Mouse (Mus musculus) heart, embryonic 13.5 days (tissue): ENCODE measurements around the gene Zfp61. TPM values are rescaled to one million over a fixed set of nuclear protein-coding genes. Genes with fewer than 3 reads are reported as not detected.
"Not testable (repeated sequence)": the region's sequence is repeated elsewhere in the genome, so short reads cannot be mapped to it uniquely, and the experiment has no call there.

Experiments used
- ATAC-seq: fragments of 200-750 bp; cut with Nextera tagmentation; 2 replicates; pipeline ENCODE4 v1.8.0; 2017; ENCODE audit warnings: moderate TSS enrichment; ENCODE audit not compliant: insufficient number of reproducible peaks, low FRiP score, low TSS enrichment; ENCODE audit errors: extremely low read depth
- H3K27ac ChIP-seq: fragments of 300-500 bp; sonication (generic); replicated peaks from 2 replicates; pipeline ENCODE4 v1.5.1; 2015; ENCODE audit warnings: moderate library complexity, mild to moderate bottlenecking, inconsistent platforms
- H3K27me3 ChIP-seq: fragments of 300-500 bp; sonication (generic); replicated peaks from 2 replicates; pipeline ENCODE4 v1.6.1; 2015; ENCODE audit warnings: mild to moderate bottlenecking, inconsistent platforms
- H3K36me3 ChIP-seq: fragments of 300-500 bp; sonication (generic); 2 replicates; pipeline ENCODE4 v1.6.1; 2015; ENCODE audit warnings: mild to moderate bottlenecking, inconsistent platforms
- H3K4me1 ChIP-seq: fragments of 300-500 bp; sonication (generic); 2 replicates; pipeline ENCODE4 v1.6.1; 2015; ENCODE audit warnings: inconsistent platforms
- H3K4me2 ChIP-seq: fragments of 300-500 bp; sonication (generic); 2 replicates; pipeline ENCODE4 v1.6.1; 2015; ENCODE audit warnings: inconsistent platforms, mild to moderate bottlenecking, moderate library complexity
- H3K4me3 ChIP-seq: fragments of 300-500 bp; sonication (generic); 2 replicates; pipeline ENCODE4 v1.5.1; 2015; ENCODE audit warnings: moderate library complexity, mild to moderate bottlenecking, inconsistent platforms
- H3K9ac ChIP-seq: fragments of 300-500 bp; sonication (generic); 2 replicates; pipeline ENCODE4 v1.6.1; 2015; ENCODE audit warnings: inconsistent platforms, mild to moderate bottlenecking, moderate library complexity
- H3K9me3 ChIP-seq: fragments of 300-500 bp; sonication (generic); 2 replicates; pipeline ENCODE4 v1.6.1; 2016; ENCODE audit warnings: inconsistent platforms
- WGBS: fragments of 180-500 bp; shearing (Covaris S2); methylation state at CpG from one replicate; pipeline ENCODE4 v1.1.7; 2015; ENCODE audit warnings: mixed read lengths; 5-methylcytosine and 5-hydroxymethylcytosine counted together
- polyA plus RNA-seq: library from polyadenylated mRNA; unstranded; fragments of >200 nt; fragmentation: Nextera tagmentation; extraction: Ambion mirVana; gene quantifications from 2 replicates; pipeline ENCODE4 v1.2.1, GENCODE M21; 2015

Zfp61 gene
- polyA plus RNA-seq, 1 experiment from 2014 or later: 14.5 TPM

GRCm38 (mm10) chr7:24278771-24279170 lies 22.3 kb downstream of the Zfp61 start:
- H3K4me2 ChIP-seq, H3K4me1 ChIP-seq, H3K27ac ChIP-seq, H3K27me3 ChIP-seq, H3K4me3 ChIP-seq, H3K9me3 ChIP-seq, H3K9ac ChIP-seq, ATAC-seq: not testable (repeated sequence)
- peaks cover 33% of the 10 kb centered on the region for H3K36me3 ChIP-seq
- 76% methylated on average over 3 of the region's 3 CpGs for WGBS

- Histone ChIP-seq H3K27ac (no peak overlapping the region), H3K4me1 (peaks cover 8% of the 10 kb centered on the region), H3K4me2 (no peak overlapping the region), H3K36me3 (peaks cover 44% of the 10 kb centered on the region), H3K9me3 (no peaks in the 10 kb centered on the region), H3K4me3 (no peak overlapping the region), H3K27me3 (no peaks in the 10 kb centered on the region), H3K9ac (no peak overlapping the region)
- WGBS: 85% methylated on average over 4 of the region's 4 CpGs
- ATAC-seq: no peak
Measured at GRCm38 (mm10) chr7:24274456-24274855, 26.6 kb downstream of the Zfp61 start.

- Histone ChIP-seq H3K4me1 (peaks cover 8% of the 10 kb centered on the region), H3K4me3 (no peak overlapping the region), H3K36me3 (peaks cover 35% of the 10 kb centered on the region)
Measured at GRCm38 (mm10) chr7:24271191-24271590, 29.8 kb downstream of the Zfp61 start.

GRCm38 (mm10) chr7:24270288-24270672 lies 30.8 kb downstream of the Zfp61 start, which contains the start of gene Zfp93:
Gene Zfp93, plus strand, starts transcription at chr7:24270420.
- Histone ChIP-seq H3K9me3 (no peaks in the 10 kb centered on the region), H3K4me3 (peak within 1 kb of the TSS; percentile 81), H3K27me3 (no peaks in the 10 kb centered on the region), H3K4me1 (peaks cover 8% of the 10 kb centered on the region), H3K9ac (peak within 1 kb of the TSS; percentile 93), H3K36me3 (peaks cover 26% of the 10 kb centered on the region), H3K4me2 (peak within 1 kb of the TSS; percentile 84), H3K27ac (peak within 1 kb of the TSS; percentile 79)
- peak; percentile 72; the same call in 1 of the 2 replicates for ATAC-seq
- 1% methylated on average over 12 of the region's 12 CpGs for WGBS

More at GRCm38 (mm10) chr7:24271191-24271590, 29.8 kb downstream of the Zfp61 start:
- WGBS: 88% methylated on average over 6 of the region's 6 CpGs
- no peaks in the 10 kb centered on the region for H3K9me3 ChIP-seq
- H3K27me3 ChIP-seq: no peaks in the 10 kb centered on the region
- ATAC-seq: no peak
- H3K9ac ChIP-seq: no peak overlapping the region
- H3K4me2 ChIP-seq: no peak overlapping the region
- no peak overlapping the region for H3K27ac ChIP-seq

- H3K27ac ChIP-seq: no peak overlapping the region
- 33% methylated on average over 7 of the region's 7 CpGs for whole genome bisulfite sequencing
- no peaks in the 10 kb centered on the region for H3K27me3 ChIP-seq
- ATAC-seq: no peak; the same call in 1 of the 2 replicates
- H3K4me3 ChIP-seq: peak overlapping the region; percentile 81
- H3K9me3 ChIP-seq: no peaks in the 10 kb centered on the region
- H3K9ac ChIP-seq: peak overlapping the region; percentile 93
- H3K4me2 ChIP-seq: peak overlapping the region; percentile 84
- H3K4me1 ChIP-seq: peaks cover 8% of the 10 kb centered on the region
- peaks cover 21% of the 10 kb centered on the region for H3K36me3 ChIP-seq
Measured at GRCm38 (mm10) chr7:24269667-24270287, 31.3 kb downstream of the Zfp61 start.

- H3K4me2 ChIP-seq: peak overlapping the region; percentile 84; the same call in 1 of the 2 replicates
- ATAC-seq: no peak
- H3K27ac ChIP-seq: no peak overlapping the region
- no peaks in the 10 kb centered on the region for H3K9me3 ChIP-seq
- H3K4me3 ChIP-seq: no peak overlapping the region
- H3K9ac ChIP-seq: no peak overlapping the region
- WGBS: 64% methylated on average over 3 of the region's 3 CpGs
- peaks cover 15% of the 10 kb centered on the region for H3K36me3 ChIP-seq
- H3K27me3 ChIP-seq: no peaks in the 10 kb centered on the region
- peaks cover 8% of the 10 kb centered on the region for H3K4me1 ChIP-seq
Measured at GRCm38 (mm10) chr7:24269256-24269655, 31.8 kb downstream of the Zfp61 start.

- no peak overlapping the region for H3K4me2 ChIP-seq
- H3K27ac ChIP-seq: no peak overlapping the region
- H3K9ac ChIP-seq: no peak overlapping the region
- H3K9me3 ChIP-seq: no peaks in the 10 kb centered on the region
- no peak for ATAC-seq
- H3K27me3 ChIP-seq: no peaks in the 10 kb centered on the region
- 71% methylated on average over 24 of the region's 24 CpGs for WGBS
- no peak overlapping the region for H3K4me3 ChIP-seq
- peaks cover 8% of the 10 kb centered on the region for H3K36me3 ChIP-seq
- peaks cover 8% of the 10 kb centered on the region for H3K4me1 ChIP-seq
Measured at GRCm38 (mm10) chr7:24268176-24269155, 32.6 kb downstream of the Zfp61 start.

- no peak for ATAC-seq
- Histone ChIP-seq H3K27ac (no peak overlapping the region), H3K27me3 (no peaks in the 10 kb centered on the region), H3K4me2 (no peak overlapping the region), H3K4me1 (peaks cover 7% of the 10 kb centered on the region), H3K36me3 (peaks cover 34% of the 10 kb centered on the region), H3K9me3 (no peaks in the 10 kb centered on the region), H3K4me3 (no peak overlapping the region), H3K9ac (no peak overlapping the region)
- 77% methylated on average over 4 of the region's 4 CpGs for WGBS
Measured at GRCm38 (mm10) chr7:24260000-24260312, 41.1 kb downstream of the Zfp61 start.

GRCm38 (mm10) chr7:24259306-24259999 lies 41.6 kb downstream of the Zfp61 start:
- 79% methylated on average over 13 of the region's 13 CpGs for WGBS
- no peak overlapping the region for H3K9ac ChIP-seq
- peaks cover 9% of the 10 kb centered on the region for H3K4me1 ChIP-seq
- H3K9me3 ChIP-seq: no peaks in the 10 kb centered on the region
- H3K27me3 ChIP-seq: no peaks in the 10 kb centered on the region
- ATAC-seq: no peak
- H3K4me3 ChIP-seq: no peak overlapping the region
- H3K36me3 ChIP-seq: peaks cover 34% of the 10 kb centered on the region
- no peak overlapping the region for H3K27ac ChIP-seq
- H3K4me2 ChIP-seq: no peak overlapping the region

GRCm38 (mm10) chr7:24254633-24255474 lies 46.2 kb downstream of the Zfp61 start, which contains the start of gene Zfp108:
Gene Zfp108, plus strand, starts transcription at chr7:24254794.
- peak within 1 kb of the TSS; percentile 79 for H3K4me2 ChIP-seq
- peak; percentile 76; the same call in 1 of the 2 replicates for ATAC-seq
- WGBS: 19% methylated on average over 21 of the region's 21 CpGs
- no peaks in the 10 kb centered on the region for H3K9me3 ChIP-seq
- peaks cover 11% of the 10 kb centered on the region for H3K36me3 ChIP-seq
- no peaks in the 10 kb centered on the region; the same call in 1 of the 2 replicates for H3K27me3 ChIP-seq
- H3K27ac ChIP-seq: peak within 1 kb of the TSS; percentile 29; the same call in 1 of the 2 replicates
- peaks cover 9% of the 10 kb centered on the region for H3K4me1 ChIP-seq
- H3K9ac ChIP-seq: peak within 1 kb of the TSS; percentile 86
- peak within 1 kb of the TSS; percentile 68 for H3K4me3 ChIP-seq
